Mouse (Mus musculus) heart, adult 8-10 months (tissue): Measurements from ENCODE around the gene Wiz. TPM values are rescaled to one million over a fixed set of nuclear protein-coding genes. Genes with fewer than 3 reads are reported as not detected.

Experiments
- DNase-seq: peaks from one replicate; pipeline ENCODE4 v3.0.0; 2022; ENCODE audit warnings: low spot score
- total RNA-seq, 4 experiments: library from RNA; stranded (reverse); gene quantifications; 2 replicates each; pipeline ENCODE4 v1.2.4; 2022

Gene Wiz
- total RNA-seq: 10 to 100 TPM; 14.0 to 17.2 (median 15.4) TPM

- peak; percentile 92 for DNase-seq
Measured at GRCm38 (mm10) chr17:32389101-32389659, at the start of gene Wiz. Gene Wiz (minus strand): TSS chr17:32389439.

- no peak for DNase-seq
Measured at GRCm38 (mm10) chr17:32437106-32437505, 47.9 kb upstream of the Wiz start.

- peak; percentile 4 for DNase-seq
Measured at GRCm38 (mm10) chr17:32435151-32435550, 45.9 kb upstream of the Wiz start.

- DNase-seq: peak; percentile 46
Measured at GRCm38 (mm10) chr17:32434324-32434723, 45.1 kb upstream of the Wiz start.

DNA sequence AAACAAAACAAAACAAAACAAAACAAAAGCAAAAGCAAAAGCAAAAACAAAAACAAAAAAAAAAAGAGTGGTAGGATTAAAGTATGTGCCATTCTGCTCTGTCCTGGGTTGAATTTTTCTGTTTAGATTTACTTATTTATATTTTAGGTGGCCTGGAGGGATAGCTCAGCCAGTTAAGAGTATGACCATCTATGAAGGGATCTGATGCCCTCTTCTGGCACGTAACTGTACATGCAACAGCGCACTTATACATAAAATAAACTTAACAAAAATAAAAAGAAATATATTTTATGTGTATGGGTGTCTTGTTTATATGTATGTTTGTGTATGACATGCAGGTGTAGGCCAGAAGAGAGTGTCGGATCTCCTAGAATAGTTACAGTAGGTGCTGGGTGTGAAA is 42.7 kb upstream of the Wiz start:
- DNase-seq: no peak

- DNase-seq: no peak
Measured at GRCm38 (mm10) chr17:32426610-32427009, 37.4 kb upstream of the Wiz start.

- no peak for DNase-seq
Measured at GRCm38 (mm10) chr17:32424034-32424433, 34.8 kb upstream of the Wiz start, which contains the start of gene Pglyrp2. Gene Pglyrp2 (minus strand): TSS chr17:32424167.

DNA sequence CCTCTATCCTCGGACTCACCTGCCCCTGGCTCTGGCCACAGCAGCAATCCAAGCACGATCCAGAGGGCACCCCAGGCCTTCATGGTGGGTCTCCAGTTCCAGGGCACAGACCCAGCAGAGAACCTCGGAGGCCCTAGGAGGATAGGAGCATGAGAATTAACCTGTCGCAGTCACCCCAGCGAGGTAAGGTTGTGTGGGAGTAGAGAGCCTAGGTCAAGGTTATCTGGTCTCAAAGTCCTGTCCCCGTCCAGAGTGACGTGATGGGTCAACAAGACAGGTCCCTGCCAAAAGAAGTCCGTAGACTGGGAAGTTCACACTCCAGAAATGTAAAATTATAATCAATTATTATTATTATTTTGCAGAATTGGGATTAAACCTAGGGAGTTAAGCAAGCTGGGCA is 31.5 kb upstream of the Wiz start:
- no peak for DNase-seq

GRCm38 (mm10) chr17:32419989-32420388 is 30.8 kb upstream of the Wiz start:
- DNase-seq: no peak

- no peak for DNase-seq
Measured at GRCm38 (mm10) chr17:32416771-32417170, 27.5 kb upstream of the Wiz start.

- no peak for DNase-seq
Measured at GRCm38 (mm10) chr17:32415417-32416020, 26.3 kb upstream of the Wiz start.

- no peak for DNase-seq
Measured at GRCm38 (mm10) chr17:32411898-32412297, 22.7 kb upstream of the Wiz start.

GRCm38 (mm10) chr17:32403417-32403816 is 14.2 kb upstream of the Wiz start, which contains the start of gene Rasal3:
Gene Rasal3 (minus strand): TSS chr17:32403583.
- no peak for DNase-seq

DNA sequence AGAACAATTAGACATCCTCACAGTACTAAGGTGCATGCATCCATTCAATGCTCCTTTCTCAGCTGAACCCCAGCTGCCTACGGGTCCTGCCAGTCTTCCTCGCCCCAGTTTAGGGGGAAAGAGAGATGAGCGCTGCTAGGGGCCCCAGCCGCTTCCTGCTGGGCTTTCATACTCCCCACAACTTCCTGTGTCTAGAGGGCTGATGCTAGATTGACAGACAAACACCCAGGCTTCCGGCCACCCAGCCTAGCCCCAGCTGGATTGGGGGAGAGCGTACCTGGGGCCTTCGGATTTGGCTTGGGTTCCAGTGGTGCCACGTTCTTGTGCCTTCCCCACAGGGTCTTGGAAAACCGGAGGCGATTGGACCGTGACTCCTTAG is 13.5 kb upstream of the Wiz start:
- DNase-seq: no peak

DNA sequence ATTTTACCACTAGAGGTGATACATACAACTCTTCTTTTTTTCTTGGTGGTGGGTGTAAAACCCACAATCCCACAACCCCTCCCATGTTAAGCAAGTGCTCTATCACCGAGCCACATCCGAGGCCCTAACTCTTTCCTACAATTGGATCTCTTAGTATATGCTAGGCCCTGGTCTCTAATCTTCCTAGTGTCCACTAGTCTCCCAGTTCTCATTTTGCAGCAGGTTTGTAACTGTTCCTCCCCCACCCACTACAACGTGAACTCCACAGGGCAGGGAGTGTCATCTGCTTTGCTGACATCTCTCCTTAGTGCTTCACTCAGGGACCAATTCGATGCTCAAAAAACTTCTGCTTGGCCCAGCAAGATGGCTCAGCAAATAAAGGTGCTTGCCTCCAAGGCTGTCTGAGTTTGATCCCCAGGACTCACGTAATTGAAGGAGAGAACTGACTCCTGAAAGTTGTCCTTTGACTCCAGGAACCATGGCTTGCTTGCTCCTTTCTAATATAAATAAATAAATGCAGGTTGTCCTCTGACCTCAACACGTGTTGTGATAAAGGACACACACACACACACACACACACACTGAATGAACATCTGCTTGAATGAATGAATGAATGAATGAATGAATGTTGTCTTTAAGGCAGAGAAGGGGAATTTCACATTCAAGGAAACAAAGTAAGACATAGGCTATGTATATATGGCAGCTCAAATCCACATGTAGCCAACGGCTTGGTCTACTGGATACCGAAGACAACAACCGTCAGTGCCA is 13.0 kb upstream of the Wiz start:
- DNase-seq: no peak

GRCm38 (mm10) chr17:32396266-32396665 is 7.0 kb upstream of the Wiz start:
- no peak for DNase-seq

GRCm38 (mm10) chr17:32393944-32394343 is 4.7 kb upstream of the Wiz start:
- no peak for DNase-seq

DNA sequence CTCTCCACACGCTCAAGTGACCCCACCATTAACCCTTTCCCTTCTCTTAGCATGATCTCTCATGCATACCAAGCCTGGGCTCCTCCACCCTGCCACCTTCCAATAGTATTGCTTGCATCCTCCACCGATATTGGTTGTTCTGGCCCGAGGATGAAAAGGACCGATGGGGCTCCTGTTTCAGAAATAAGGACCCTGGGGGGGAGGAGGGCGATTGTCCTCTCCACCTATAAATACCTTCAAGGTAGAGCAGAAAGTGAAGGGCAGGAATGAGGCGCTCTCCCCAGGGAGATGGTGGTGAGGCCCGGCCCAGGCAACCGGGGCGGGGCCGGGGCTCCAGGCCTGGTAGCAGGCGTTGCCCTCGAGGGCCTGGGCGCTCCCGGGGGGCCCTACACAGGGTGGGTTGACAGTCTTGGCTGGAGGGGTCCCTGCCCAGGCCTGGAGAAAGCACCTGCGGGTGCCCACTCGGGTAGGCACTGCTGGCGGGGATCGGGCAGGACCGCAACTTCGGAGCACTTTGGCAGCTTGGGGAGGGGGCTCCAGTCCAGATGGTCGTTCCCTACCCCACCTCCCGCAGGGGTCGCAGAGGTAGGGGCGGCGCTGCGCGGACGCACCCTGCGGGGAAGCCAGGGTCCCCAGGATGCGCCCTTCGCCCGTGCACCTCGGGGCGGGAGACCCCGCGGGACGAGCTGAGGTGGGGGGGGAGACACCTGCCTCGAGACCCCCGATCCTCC is 704 bp downstream of the Wiz start:
- DNase-seq: no peak

DNA sequence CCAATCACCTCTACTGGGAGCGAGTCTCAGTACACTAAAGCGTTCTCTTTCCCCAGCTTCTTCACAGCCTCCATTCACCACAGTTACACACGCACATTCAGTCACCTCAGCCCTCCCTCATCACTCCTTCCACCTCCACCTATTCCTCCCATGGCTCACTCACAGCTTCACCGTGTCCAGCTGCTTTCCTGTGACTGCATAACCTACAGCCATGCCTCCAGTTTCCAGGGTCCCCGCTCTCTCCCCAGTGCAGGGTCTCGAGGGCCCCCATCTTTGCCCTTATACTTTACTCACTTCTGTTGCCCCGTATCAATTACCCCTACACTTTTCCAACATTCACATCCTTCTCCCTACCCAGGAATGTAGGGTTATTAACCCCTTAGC is 1.3 kb downstream of the Wiz start:
- DNase-seq: no peak

DNA sequence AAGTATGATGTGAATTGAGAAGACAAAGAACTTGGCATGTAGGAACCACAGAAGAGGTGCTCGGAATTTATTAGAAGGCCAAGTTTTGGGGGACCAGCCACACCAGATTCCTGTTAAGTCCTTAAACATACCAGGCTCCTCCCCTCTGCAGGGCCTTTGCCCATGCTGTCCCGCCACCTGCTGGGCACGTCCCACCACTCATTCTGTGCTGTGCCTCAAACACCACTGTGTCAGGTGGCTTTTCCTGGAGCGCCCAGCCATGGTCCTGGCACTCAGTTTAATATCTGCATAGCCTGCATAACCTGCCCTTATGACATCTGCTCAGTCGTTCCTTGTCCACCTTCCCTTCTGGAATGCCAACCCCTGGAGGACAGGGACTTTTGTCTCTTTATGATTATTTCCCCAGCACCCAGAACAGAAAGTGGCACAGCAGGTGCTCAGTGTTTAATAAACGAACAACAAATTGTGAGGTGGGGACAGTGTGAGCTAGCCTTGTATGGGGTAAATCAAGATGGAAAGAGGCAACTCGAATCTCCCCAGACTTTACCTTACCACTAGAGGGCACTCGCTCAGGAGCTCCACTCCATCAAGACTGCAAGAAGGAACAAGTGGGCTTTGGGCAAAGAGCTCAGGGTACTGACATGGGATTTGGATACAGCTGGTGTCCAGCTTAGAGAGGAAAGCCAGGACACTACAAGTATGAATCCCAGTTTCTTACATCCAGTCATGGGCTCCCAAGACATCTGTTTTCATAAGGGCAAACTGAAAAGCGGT is 2.4 kb downstream of the Wiz start:
- peak; percentile 34 for DNase-seq

DNA sequence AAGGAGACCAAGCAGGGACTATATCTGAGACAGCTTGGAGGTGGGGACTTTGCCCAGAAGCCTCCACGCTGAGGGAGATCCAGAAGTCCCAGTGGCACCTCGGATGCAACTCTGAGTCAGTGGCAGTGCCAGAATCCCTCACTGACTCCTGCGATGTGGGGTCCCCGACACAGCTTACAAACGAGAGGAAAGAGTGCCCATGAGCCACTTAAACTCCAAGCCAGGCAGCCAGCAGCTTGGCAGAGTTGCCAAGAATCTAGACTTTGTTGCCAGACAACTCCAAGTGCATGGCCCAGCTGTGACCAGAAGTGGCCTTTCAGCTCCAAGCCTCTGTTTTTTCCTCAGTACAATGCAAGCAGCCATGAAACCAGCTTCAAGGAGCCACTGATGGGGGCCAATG is 5.6 kb downstream of the Wiz start:
- no peak for DNase-seq

GRCm38 (mm10) chr17:32382576-32382975 is 6.7 kb downstream of the Wiz start:
- peak; percentile 40 for DNase-seq
